Mouse (Mus musculus) c-Kit-positive CD71-positive TER-119-positive erythroid progenitor cells, embryonic 14.5 days (primary cell): ENCODE results near the gene Dock11.

ENCODE experiments used
- DNase-seq: peaks from one replicate; pipeline ENCODE4 v3.0.0-alpha.2; 2013; ENCODE audit warnings: low spot score

Dock11 gene

DNA sequence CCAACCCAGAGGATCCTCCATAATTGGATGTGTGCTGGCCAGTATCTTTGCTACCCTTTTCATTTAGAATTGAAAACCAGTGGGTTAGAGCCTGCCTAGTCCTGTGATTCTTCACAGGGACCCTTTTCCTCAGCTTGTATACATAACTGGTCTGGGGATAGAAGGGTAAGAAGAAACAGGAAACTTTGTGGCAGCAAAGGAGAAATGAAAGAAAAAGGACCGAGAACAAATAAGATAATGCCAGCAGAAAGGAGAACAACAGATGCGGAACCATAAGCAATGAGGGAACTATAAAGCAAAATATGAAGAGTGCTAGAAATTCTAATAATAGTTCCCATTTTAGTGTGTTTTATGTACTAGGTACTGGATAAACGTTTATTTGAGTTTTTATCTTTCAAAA, 212.7 kb downstream of the Dock11 start:
- DNase-seq, result no peak

DNA sequence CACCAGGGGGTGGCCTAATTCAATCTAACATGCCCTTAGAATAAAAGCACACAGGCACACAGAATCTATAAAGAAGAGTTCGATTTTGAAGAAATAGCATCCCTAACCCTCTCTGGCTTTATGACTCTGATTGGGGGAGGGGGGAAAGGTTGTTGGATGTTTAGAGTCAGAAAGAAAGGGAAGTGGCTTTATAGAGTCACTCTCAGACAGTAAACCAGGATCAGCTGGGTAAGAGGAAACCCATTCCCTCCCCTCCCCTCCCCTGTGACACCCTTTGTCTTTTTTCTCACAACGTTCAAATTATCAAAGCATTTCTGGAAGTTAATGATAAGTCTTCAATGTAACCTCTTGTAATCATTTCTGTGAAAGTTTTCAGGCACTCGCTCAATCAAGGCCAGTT, 220.0 kb downstream of the Dock11 start:
- DNase-seq, result no peak

DNA sequence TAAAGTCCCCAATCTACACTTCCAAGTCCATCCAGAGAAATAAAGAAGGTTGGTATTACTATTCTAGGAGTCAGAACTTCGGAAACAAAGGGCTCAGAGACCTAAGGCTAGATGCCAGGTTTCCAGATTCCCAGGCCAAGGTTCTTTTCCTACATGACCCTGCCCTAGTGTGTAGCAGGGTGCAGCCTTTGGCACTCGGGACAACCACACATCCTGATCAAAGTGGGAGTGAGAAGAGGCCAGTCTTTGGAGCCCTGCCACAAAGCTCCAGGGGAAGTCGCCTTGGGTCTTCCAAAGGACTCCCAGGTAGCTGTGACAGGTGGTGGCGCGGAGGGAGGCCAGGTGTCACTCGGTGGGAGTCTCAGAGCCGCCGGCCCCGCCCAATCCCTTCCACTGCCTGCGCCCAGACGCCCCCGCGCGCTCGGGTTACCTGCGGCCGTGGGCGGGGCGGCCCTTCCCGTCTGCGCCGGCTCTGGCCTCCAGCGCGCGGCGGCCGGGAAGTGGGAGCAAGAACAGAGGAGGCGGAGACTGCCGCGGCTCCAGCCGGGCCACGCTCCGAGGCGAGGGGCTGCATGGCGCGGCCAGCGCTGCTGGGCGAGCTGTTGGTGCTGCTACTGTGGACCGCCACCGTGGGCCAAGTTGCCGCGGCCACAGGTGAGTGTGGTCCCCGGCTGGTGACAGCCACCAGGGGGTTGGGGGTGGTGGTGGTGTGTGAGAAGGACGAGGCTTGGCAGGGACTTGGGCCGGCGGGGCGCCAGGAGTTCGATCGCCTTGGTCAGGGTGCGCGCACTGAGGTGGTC, 223.2 kb downstream of the Dock11 start, which contains the start of gene Il13ra1:
Gene Il13ra1, plus strand, starts transcription at position 489 of the 800 bp plus-strand sequence.
- DNase-seq, result no peak

DNA sequence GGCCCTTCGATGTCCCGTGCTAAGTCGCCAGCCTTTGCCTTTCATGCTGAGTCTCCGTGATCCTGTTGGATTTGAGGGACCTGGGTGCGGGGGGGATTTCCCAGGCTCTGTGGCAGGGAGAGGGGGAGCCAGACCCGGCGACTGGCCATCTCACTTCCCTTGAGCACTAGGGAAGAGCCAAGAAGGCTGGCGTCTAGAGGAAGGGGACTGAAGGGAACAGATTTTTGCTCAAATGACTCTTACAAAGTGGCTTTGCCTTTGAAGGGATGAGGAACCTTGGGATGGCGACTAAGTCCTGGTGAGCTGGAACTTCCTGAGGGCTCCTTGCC, 223.8 kb downstream of the Dock11 start:
- no peak for DNase-seq

DNA sequence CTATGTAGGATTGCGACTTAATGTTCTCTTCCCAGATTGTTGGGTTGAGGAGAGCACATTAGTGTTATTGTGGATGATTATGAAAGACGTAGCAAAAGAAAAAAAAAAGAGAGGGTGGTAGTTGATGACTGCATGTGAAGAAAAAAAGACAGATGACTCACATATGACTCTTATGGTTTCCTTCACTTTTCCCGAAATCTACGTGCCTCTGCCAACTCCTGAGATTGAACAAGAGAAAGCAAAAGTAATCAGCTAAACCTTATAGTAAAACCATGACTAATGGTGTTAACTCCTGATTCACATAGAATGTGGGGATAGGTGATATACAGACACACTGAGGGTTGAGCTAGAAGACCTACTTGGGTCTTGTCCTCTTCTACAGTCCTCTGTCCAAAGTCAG, 226.5 kb downstream of the Dock11 start:
- DNase-seq, result no peak
